Mouse (Mus musculus) intestine, embryonic 14.5 days (tissue): ENCODE measurements at regions not wholly inside any gene's neighbourhood (a gene's known extent, or its start where the extent isn't known, plus 50 kb on each side); places are given as distances from the start of the nearest gene placed in this dataset.

Experiments
- ATAC-seq: fragments of 200-750 bp; cut with Nextera tagmentation; replicated peaks from 2 replicates; pipeline ENCODE4 v1.8.0; 2017; ENCODE audit warnings: low read depth, moderate number of reproducible peaks, moderate TSS enrichment, moderate library complexity; ENCODE audit not compliant: low FRiP score, low TSS enrichment
- DNase-seq: peaks from one replicate; pipeline ENCODE4 v3.0.0-alpha.2; 2018; ENCODE audit warnings: low spot score
- H3K27ac ChIP-seq: fragments of 300-500 bp; sonication (generic); 2 replicates; pipeline ENCODE4 v1.5.1; 2014; ENCODE audit warnings: low read depth, mild to moderate bottlenecking, control low read depth
- H3K27me3 ChIP-seq: fragments of 300-500 bp; sonication (generic); replicated peaks from 2 replicates; pipeline ENCODE4 v1.6.1; 2014; ENCODE audit warnings: low read length, control low read depth; ENCODE audit not compliant: control insufficient read depth, insufficient read depth
- H3K36me3 ChIP-seq: fragments of 300-500 bp; sonication (generic); 2 replicates; pipeline ENCODE4 v1.6.1; 2014; ENCODE audit warnings: low read length, control low read depth; ENCODE audit not compliant: control insufficient read depth, insufficient read depth
- H3K4me1 ChIP-seq: fragments of 300-500 bp; sonication (generic); replicated peaks from 2 replicates; pipeline ENCODE4 v1.6.1; 2014; ENCODE audit warnings: low read length, control low read depth, mixed read lengths; ENCODE audit not compliant: control insufficient read depth, insufficient read depth
- H3K4me2 ChIP-seq: fragments of 300-500 bp; sonication (generic); 2 replicates; pipeline ENCODE4 v1.6.1; 2014; ENCODE audit warnings: low read length
- H3K4me3 ChIP-seq: fragments of 300-500 bp; sonication (generic); 2 replicates; pipeline ENCODE4 v1.5.1; 2014; ENCODE audit warnings: low read depth, low read length, control low read depth, mixed read lengths
- H3K9ac ChIP-seq: fragments of 300-500 bp; sonication (generic); 2 replicates; pipeline ENCODE4 v1.6.1; 2014; ENCODE audit warnings: mild to moderate bottlenecking, low read length
- H3K9me3 ChIP-seq: fragments of 300-500 bp; sonication (generic); 2 replicates; pipeline ENCODE4 v1.6.1; 2016; ENCODE audit warnings: low read length, control low read depth; ENCODE audit not compliant: control insufficient read depth
- WGBS: fragments of 180-500 bp; shearing (Covaris S2); extraction: QIAGEN DNeasy Blood & Tissue Kit; methylation state at CpG from one replicate; pipeline ENCODE4 v1.1.7; 2014; 5-methylcytosine and 5-hydroxymethylcytosine counted together

GRCm38 (mm10) chr10:67417529-67417928 is 117.7 kb upstream of the Egr2 start:
- WGBS = 90% methylated on average over 8 of the region's 8 CpGs

GRCm38 (mm10) chr10:67420761-67421160 is 114.5 kb upstream of the Egr2 start:
- no peaks in the 10 kb centered on the region for H3K9me3 ChIP-seq
- WGBS = 79% methylated on average over 5 of the region's 5 CpGs
- no peak for DNase-seq

More at GRCm38 (mm10) chr10:67417529-67417928, 117.7 kb upstream of the Egr2 start:
- no peak for ATAC-seq
- no peaks in the 10 kb centered on the region for H3K27me3 ChIP-seq
- no peaks in the 10 kb centered on the region for H3K36me3 ChIP-seq
- H3K9ac ChIP-seq = no peak overlapping the region
- H3K4me2 ChIP-seq = no peak overlapping the region
- no peak overlapping the region for H3K4me3 ChIP-seq
- H3K4me1 ChIP-seq = no peaks in the 10 kb centered on the region
- H3K9me3 ChIP-seq = no peaks in the 10 kb centered on the region
- no peak overlapping the region for H3K27ac ChIP-seq
- DNase-seq = peak; percentile 44

GRCm38 (mm10) chr10:67425407-67425806 is 109.9 kb upstream of the Egr2 start:
- no peak overlapping the region for H3K4me3 ChIP-seq
- WGBS = 98% methylated on average over 6 of the region's 6 CpGs
- H3K4me1 ChIP-seq = no peaks in the 10 kb centered on the region
- no peak for ATAC-seq
- no peaks in the 10 kb centered on the region for H3K9me3 ChIP-seq
- H3K27me3 ChIP-seq = no peaks in the 10 kb centered on the region
- H3K27ac ChIP-seq = no peak overlapping the region
- no peak overlapping the region for H3K4me2 ChIP-seq
- H3K9ac ChIP-seq = no peak overlapping the region
- no peak for DNase-seq
- H3K36me3 ChIP-seq = no peaks in the 10 kb centered on the region

More at GRCm38 (mm10) chr10:67420761-67421160, 114.5 kb upstream of the Egr2 start:
- no peaks in the 10 kb centered on the region for H3K27me3 ChIP-seq
- H3K9ac ChIP-seq = no peak overlapping the region
- no peaks in the 10 kb centered on the region for H3K4me1 ChIP-seq
- ATAC-seq = no peak
- no peak overlapping the region for H3K27ac ChIP-seq
- H3K4me2 ChIP-seq = no peak overlapping the region
- no peaks in the 10 kb centered on the region for H3K36me3 ChIP-seq
- no peak overlapping the region for H3K4me3 ChIP-seq

GRCm38 (mm10) chr10:67427220-67427619 is 108.1 kb upstream of the Egr2 start:
- WGBS = 52% methylated on average over 10 of the region's 10 CpGs
- no peaks in the 10 kb centered on the region for H3K4me1 ChIP-seq
- no peak overlapping the region for H3K4me2 ChIP-seq
- no peaks in the 10 kb centered on the region for H3K36me3 ChIP-seq
- ATAC-seq (no peak), DNase-seq (no peak)
- H3K9ac ChIP-seq = no peak overlapping the region
- no peak overlapping the region for H3K4me3 ChIP-seq
- no peaks in the 10 kb centered on the region for H3K9me3 ChIP-seq
- H3K27me3 ChIP-seq = no peaks in the 10 kb centered on the region
- no peak overlapping the region for H3K27ac ChIP-seq

- Histone ChIP-seq H3K9me3 (no peaks in the 10 kb centered on the region), H3K27ac (no peak overlapping the region), H3K4me2 (no peak overlapping the region), H3K4me1 (no peaks in the 10 kb centered on the region), H3K27me3 (no peaks in the 10 kb centered on the region), H3K4me3 (no peak overlapping the region), H3K36me3 (no peaks in the 10 kb centered on the region), H3K9ac (no peak overlapping the region)
- WGBS = 84% methylated on average over 2 of the region's 2 CpGs
- DNase-seq (no peak), ATAC-seq (no peak)
Measured at GRCm38 (mm10) chr10:67430805-67431204, 104.5 kb upstream of the Egr2 start.

GRCm38 (mm10) chr10:67439042-67439635 is 96.1 kb upstream of the Egr2 start:
- no peak for DNase-seq
- H3K9me3 ChIP-seq = 0 out of 2 replicates have a peak, but pooled peaks cover 2% of the 10 kb centered on the region
- no peak for ATAC-seq
- no peak overlapping the region for H3K4me3 ChIP-seq
- no peak overlapping the region for H3K27ac ChIP-seq
- H3K4me2 ChIP-seq = no peak overlapping the region
- 0 out of 2 replicates have a peak, but pooled peaks cover 2% of the 10 kb centered on the region for H3K4me1 ChIP-seq
- WGBS = 89% methylated on average over 15 of the region's 15 CpGs
- no peaks in the 10 kb centered on the region for H3K36me3 ChIP-seq
- H3K27me3 ChIP-seq = no peaks in the 10 kb centered on the region
- H3K9ac ChIP-seq = no peak overlapping the region

- H3K9me3 ChIP-seq = 0 out of 2 replicates have a peak, but pooled peaks cover 2% of the 10 kb centered on the region
- no peak overlapping the region for H3K4me3 ChIP-seq
- no peak overlapping the region for H3K27ac ChIP-seq
- no peaks in the 10 kb centered on the region for H3K36me3 ChIP-seq
- H3K4me1 ChIP-seq = 0 out of 2 replicates have a peak, but pooled peaks cover 2% of the 10 kb centered on the region
- WGBS = 85% methylated on average over 5 of the region's 5 CpGs
- DNase-seq = no peak
- ATAC-seq = no peak
- H3K4me2 ChIP-seq = no peak overlapping the region
- no peaks in the 10 kb centered on the region for H3K27me3 ChIP-seq
- no peak overlapping the region for H3K9ac ChIP-seq
Measured at GRCm38 (mm10) chr10:67439844-67440243, 95.4 kb upstream of the Egr2 start.

GRCm38 (mm10) chr10:67441243-67441642 is 94.0 kb upstream of the Egr2 start:
- WGBS = 42% methylated on average over 7 of the region's 7 CpGs

GRCm38 (mm10) chr10:67448875-67449274 is 86.4 kb upstream of the Egr2 start:
- ATAC-seq (no peak), DNase-seq (no peak)
- no peak overlapping the region for H3K27ac ChIP-seq
- H3K9me3 ChIP-seq = 0 out of 2 replicates have a peak, but pooled peaks cover 3% of the 10 kb centered on the region
- H3K4me3 ChIP-seq = no peak overlapping the region
- 43% methylated on average over 6 of the region's 6 CpGs for WGBS
- H3K4me1 ChIP-seq = no peaks in the 10 kb centered on the region
- H3K9ac ChIP-seq = no peak overlapping the region
- H3K36me3 ChIP-seq = no peaks in the 10 kb centered on the region
- H3K4me2 ChIP-seq = no peak overlapping the region
- H3K27me3 ChIP-seq = no peaks in the 10 kb centered on the region

More at GRCm38 (mm10) chr10:67441243-67441642, 94.0 kb upstream of the Egr2 start:
- Histone ChIP-seq H3K36me3 (no peaks in the 10 kb centered on the region), H3K4me1 (0 out of 2 replicates have a peak, but pooled peaks cover 2% of the 10 kb centered on the region), H3K27ac (no peak overlapping the region), H3K4me3 (no peak overlapping the region), H3K4me2 (no peak overlapping the region), H3K9ac (no peak overlapping the region), H3K27me3 (no peaks in the 10 kb centered on the region), H3K9me3 (0 out of 2 replicates have a peak, but pooled peaks cover 2% of the 10 kb centered on the region)
- ATAC-seq (no peak), DNase-seq (no peak)
